Mouse (Mus musculus): ENCODE measurements around the gene Reps1. TPM values are rescaled to one million over a fixed set of nuclear protein-coding genes. Genes with fewer than 3 reads are reported as not detected.
A peak's percentile ranks its signal among the peaks of the same experiment; 100 is the strongest.

Reps1 gene
- polyA plus RNA-seq, 1 experiment from 2014 or later = 15.2 TPM

- Histone ChIP-seq H3K27me3 (replicated peaks; ENCODE audit: control insufficient read depth, insufficient read depth, low read length) (no peaks in the 10 kb centered on the region), H3K4me2 (ENCODE audit: low read length) (peak overlapping the region; percentile 71), H3K9me3 (ENCODE audit: control insufficient read depth, low read length) (no peaks in the 10 kb centered on the region), H3K4me3 (ENCODE audit: low read length) (peak overlapping the region; percentile 82), H3K9ac (ENCODE audit: low read depth, low read length) (peak overlapping the region; percentile 88), H3K4me1 (ENCODE audit: control insufficient read depth, insufficient read depth, low read depth, low read length) (peaks cover 2% of the 10 kb centered on the region; the same call in 1 of the 2 replicates), H3K36me3 (ENCODE audit: control insufficient read depth, insufficient read depth, low read length) (no peaks in the 10 kb centered on the region), H3K27ac (ENCODE audit: low read depth, low read length) (peak overlapping the region; percentile 93)
- ATAC-seq = peak; percentile 91
- under 1% methylated on average over 21 of the region's 21 CpGs for WGBS
These were observed 33.3 kb upstream of the Reps1 start for GRCm38 (mm10) chr10:18022312-18022711.

GRCm38 (mm10) chr10:18022741-18023347 lies 32.8 kb upstream of the Reps1 start, which contains the start of gene Abracl:
TSS of gene Abracl (minus strand) at chr10:18023288.
- Histone ChIP-seq H3K27ac (ENCODE audit: low read depth, low read length) (peak within 1 kb of the TSS; percentile 93), H3K4me3 (ENCODE audit: low read length) (peak within 1 kb of the TSS; percentile 82), H3K36me3 (ENCODE audit: control insufficient read depth, insufficient read depth, low read length) (no peaks in the 10 kb centered on the region), H3K4me2 (ENCODE audit: low read length) (peak within 1 kb of the TSS; percentile 71), H3K4me1 (ENCODE audit: control insufficient read depth, insufficient read depth, low read depth, low read length) (peaks cover 2% of the 10 kb centered on the region; the same call in 1 of the 2 replicates), H3K9me3 (ENCODE audit: control insufficient read depth, low read length) (no peaks in the 10 kb centered on the region), H3K27me3 (replicated peaks; ENCODE audit: control insufficient read depth, insufficient read depth, low read length) (no peaks in the 10 kb centered on the region), H3K9ac (ENCODE audit: low read depth, low read length) (peak within 1 kb of the TSS; percentile 88)
- ATAC-seq = peak; percentile 96
- WGBS = under 1% methylated on average over 33 of the region's 37 CpGs

- Histone ChIP-seq H3K9ac (ENCODE audit: low read depth, low read length) (no peak overlapping the region), H3K4me3 (ENCODE audit: low read length) (no peak overlapping the region), H3K4me2 (ENCODE audit: low read length) (no peak overlapping the region), H3K4me1 (ENCODE audit: control insufficient read depth, insufficient read depth, low read depth, low read length) (no peaks in the 10 kb centered on the region), H3K9me3 (ENCODE audit: control insufficient read depth, low read length) (no peaks in the 10 kb centered on the region), H3K27ac (ENCODE audit: low read depth, low read length) (no peak overlapping the region), H3K36me3 (ENCODE audit: control insufficient read depth, insufficient read depth, low read length) (no peaks in the 10 kb centered on the region), H3K27me3 (replicated peaks; ENCODE audit: control insufficient read depth, insufficient read depth, low read length) (no peaks in the 10 kb centered on the region)
- 90% methylated on average over 4 of the region's 4 CpGs for WGBS
- no peak for ATAC-seq
These were observed 21.3 kb upstream of the Reps1 start for GRCm38 (mm10) chr10:18034408-18034807.

- WGBS = 78% methylated on average over 5 of the region's 5 CpGs
- Histone ChIP-seq H3K9ac (ENCODE audit: low read depth, low read length) (no peak overlapping the region), H3K4me2 (ENCODE audit: low read length) (no peak overlapping the region), H3K36me3 (ENCODE audit: control insufficient read depth, insufficient read depth, low read length) (no peaks in the 10 kb centered on the region), H3K27me3 (replicated peaks; ENCODE audit: control insufficient read depth, insufficient read depth, low read length) (no peaks in the 10 kb centered on the region), H3K4me3 (ENCODE audit: low read length) (no peak overlapping the region), H3K9me3 (ENCODE audit: control insufficient read depth, low read length) (no peaks in the 10 kb centered on the region), H3K4me1 (ENCODE audit: control insufficient read depth, insufficient read depth, low read depth, low read length) (no peaks in the 10 kb centered on the region), H3K27ac (ENCODE audit: low read depth, low read length) (no peak overlapping the region)
- no peak for ATAC-seq
These were observed 18.8 kb upstream of the Reps1 start for GRCm38 (mm10) chr10:18036849-18037248.

GRCm38 (mm10) chr10:18046380-18046779 lies 9.3 kb upstream of the Reps1 start:
- no peak overlapping the region for H3K4me3 ChIP-seq (ENCODE audit: low read length)
- no peaks in the 10 kb centered on the region for H3K36me3 ChIP-seq (ENCODE audit: control insufficient read depth, insufficient read depth, low read length)
- no peak overlapping the region for H3K9ac ChIP-seq (ENCODE audit: low read depth, low read length)
- H3K27me3 ChIP-seq (replicated peaks; ENCODE audit: control insufficient read depth, insufficient read depth, low read length) = no peaks in the 10 kb centered on the region
- H3K27ac ChIP-seq (ENCODE audit: low read depth, low read length) = no peak overlapping the region
- no peaks in the 10 kb centered on the region for H3K9me3 ChIP-seq (ENCODE audit: control insufficient read depth, low read length)
- H3K4me2 ChIP-seq (ENCODE audit: low read length) = no peak overlapping the region
- no peaks in the 10 kb centered on the region for H3K4me1 ChIP-seq (ENCODE audit: control insufficient read depth, insufficient read depth, low read depth, low read length)
- ATAC-seq = no peak

GRCm38 (mm10) chr10:18047380-18048146 lies 8.1 kb upstream of the Reps1 start:
- ATAC-seq = no peak
- H3K9me3 ChIP-seq (ENCODE audit: control insufficient read depth, low read length) = no peaks in the 10 kb centered on the region
- WGBS = 80% methylated on average over 10 of the region's 10 CpGs
- no peaks in the 10 kb centered on the region for H3K4me1 ChIP-seq (ENCODE audit: control insufficient read depth, insufficient read depth, low read depth, low read length)
- H3K9ac ChIP-seq (ENCODE audit: low read depth, low read length) = no peak overlapping the region
- no peaks in the 10 kb centered on the region for H3K27me3 ChIP-seq (replicated peaks; ENCODE audit: control insufficient read depth, insufficient read depth, low read length)
- no peak overlapping the region for H3K27ac ChIP-seq (ENCODE audit: low read depth, low read length)
- H3K4me2 ChIP-seq (ENCODE audit: low read length) = no peak overlapping the region
- H3K36me3 ChIP-seq (ENCODE audit: control insufficient read depth, insufficient read depth, low read length) = no peaks in the 10 kb centered on the region
- no peak overlapping the region for H3K4me3 ChIP-seq (ENCODE audit: low read length)

GRCm38 (mm10) chr10:18055009-18055695 lies 509 bp upstream of the Reps1 start:
- no peaks in the 10 kb centered on the region for H3K9me3 ChIP-seq (ENCODE audit: control insufficient read depth, low read length)
- peak overlapping the region; percentile 96 for H3K27ac ChIP-seq (ENCODE audit: low read depth, low read length)
- no peaks in the 10 kb centered on the region for H3K36me3 ChIP-seq (ENCODE audit: control insufficient read depth, insufficient read depth, low read length)
- H3K9ac ChIP-seq (ENCODE audit: low read depth, low read length) = peak overlapping the region; percentile 95
- H3K4me3 ChIP-seq (ENCODE audit: low read length) = peak overlapping the region; percentile 91
- ATAC-seq = peak; percentile 98
- 2% methylated on average over 48 of the region's 61 CpGs for WGBS
- peaks cover 18% of the 10 kb centered on the region for H3K4me1 ChIP-seq (ENCODE audit: control insufficient read depth, insufficient read depth, low read depth, low read length)
- H3K4me2 ChIP-seq (ENCODE audit: low read length) = peak overlapping the region; percentile 80
- H3K27me3 ChIP-seq (replicated peaks; ENCODE audit: control insufficient read depth, insufficient read depth, low read length) = no peaks in the 10 kb centered on the region

- Histone ChIP-seq H3K27ac (ENCODE audit: low read depth, low read length) (peak overlapping the region; percentile 96), H3K36me3 (ENCODE audit: control insufficient read depth, insufficient read depth, low read length) (no peaks in the 10 kb centered on the region), H3K9me3 (ENCODE audit: control insufficient read depth, low read length) (no peaks in the 10 kb centered on the region), H3K4me1 (ENCODE audit: control insufficient read depth, insufficient read depth, low read depth, low read length) (peaks cover 18% of the 10 kb centered on the region), H3K27me3 (replicated peaks; ENCODE audit: control insufficient read depth, insufficient read depth, low read length) (no peaks in the 10 kb centered on the region), H3K4me2 (ENCODE audit: low read length) (peak overlapping the region; percentile 80), H3K9ac (ENCODE audit: low read depth, low read length) (peak overlapping the region; percentile 95), H3K4me3 (ENCODE audit: low read length) (peak overlapping the region; percentile 91)
- 2% methylated on average over 8 of the region's 8 CpGs for WGBS
- no peak for ATAC-seq
These were observed 707 bp downstream of the Reps1 start for GRCm38 (mm10) chr10:18056391-18056745.

GRCm38 (mm10) chr10:18058681-18059338 lies 3.1 kb downstream of the Reps1 start:
- 91% methylated on average over 9 of the region's 9 CpGs for WGBS

More at GRCm38 (mm10) chr10:18058681-18059338, 3.1 kb downstream of the Reps1 start:
- H3K4me1 ChIP-seq (ENCODE audit: control insufficient read depth, insufficient read depth, low read depth, low read length) = peaks cover 18% of the 10 kb centered on the region
- H3K27ac ChIP-seq (ENCODE audit: low read depth, low read length) = no peak overlapping the region
- no peak overlapping the region for H3K9ac ChIP-seq (ENCODE audit: low read depth, low read length)
- ATAC-seq = no peak
- H3K36me3 ChIP-seq (ENCODE audit: control insufficient read depth, insufficient read depth, low read length) = no peaks in the 10 kb centered on the region
- H3K4me3 ChIP-seq (ENCODE audit: low read length) = no peak overlapping the region
- H3K9me3 ChIP-seq (ENCODE audit: control insufficient read depth, low read length) = no peaks in the 10 kb centered on the region
- no peak overlapping the region for H3K4me2 ChIP-seq (ENCODE audit: low read length)
- H3K27me3 ChIP-seq (replicated peaks; ENCODE audit: control insufficient read depth, insufficient read depth, low read length) = no peaks in the 10 kb centered on the region
